Mouse (Mus musculus) intestine, embryonic 14.5 days (tissue): ENCODE results near the gene Sbk2. TPM values are rescaled to one million over a fixed set of nuclear protein-coding genes. Genes with fewer than 3 reads are reported as not detected.

ENCODE experiments used
- ATAC-seq: fragments of 200-750 bp; cut with Nextera tagmentation; replicated peaks from 2 replicates; pipeline ENCODE4 v1.8.0; 2017; ENCODE audit warnings: low read depth, moderate number of reproducible peaks, moderate TSS enrichment, moderate library complexity; ENCODE audit not compliant: low FRiP score, low TSS enrichment
- DNase-seq: peaks from one replicate; pipeline ENCODE4 v3.0.0-alpha.2; 2018; ENCODE audit warnings: low spot score
- H3K27ac ChIP-seq: fragments of 300-500 bp; sonication (generic); 2 replicates; pipeline ENCODE4 v1.5.1; 2014; ENCODE audit warnings: low read depth, mild to moderate bottlenecking, control low read depth
- H3K27me3 ChIP-seq: fragments of 300-500 bp; sonication (generic); replicated peaks from 2 replicates; pipeline ENCODE4 v1.6.1; 2014; ENCODE audit warnings: low read length, control low read depth; ENCODE audit not compliant: control insufficient read depth, insufficient read depth
- H3K36me3 ChIP-seq: fragments of 300-500 bp; sonication (generic); 2 replicates; pipeline ENCODE4 v1.6.1; 2014; ENCODE audit warnings: low read length, control low read depth; ENCODE audit not compliant: control insufficient read depth, insufficient read depth
- H3K4me1 ChIP-seq: fragments of 300-500 bp; sonication (generic); replicated peaks from 2 replicates; pipeline ENCODE4 v1.6.1; 2014; ENCODE audit warnings: low read length, control low read depth, mixed read lengths; ENCODE audit not compliant: control insufficient read depth, insufficient read depth
- H3K4me2 ChIP-seq: fragments of 300-500 bp; sonication (generic); 2 replicates; pipeline ENCODE4 v1.6.1; 2014; ENCODE audit warnings: low read length
- H3K4me3 ChIP-seq: fragments of 300-500 bp; sonication (generic); 2 replicates; pipeline ENCODE4 v1.5.1; 2014; ENCODE audit warnings: low read depth, low read length, control low read depth, mixed read lengths
- H3K9ac ChIP-seq: fragments of 300-500 bp; sonication (generic); 2 replicates; pipeline ENCODE4 v1.6.1; 2014; ENCODE audit warnings: mild to moderate bottlenecking, low read length
- H3K9me3 ChIP-seq: fragments of 300-500 bp; sonication (generic); 2 replicates; pipeline ENCODE4 v1.6.1; 2016; ENCODE audit warnings: low read length, control low read depth; ENCODE audit not compliant: control insufficient read depth
- WGBS: fragments of 180-500 bp; shearing (Covaris S2); extraction: QIAGEN DNeasy Blood & Tissue Kit; methylation state at CpG from one replicate; pipeline ENCODE4 v1.1.7; 2014; 5-methylcytosine and 5-hydroxymethylcytosine counted together
- polyA plus RNA-seq: library from polyadenylated mRNA; unstranded; fragments of >200 nt; fragmentation: Nextera tagmentation; extraction: Ambion mirVana; gene quantifications from 2 replicates; pipeline ENCODE4 v1.2.1, GENCODE M21; 2014

Sbk2 gene
- polyA plus RNA-seq, 1 experiment from 2014 or later = 0.23 TPM

- 0 out of 2 replicates have a peak, but pooled peaks cover 2% of the 10 kb centered on the region for H3K27me3 ChIP-seq
- no peak overlapping the region for H3K9ac ChIP-seq
- no peak overlapping the region for H3K27ac ChIP-seq
- 0 out of 2 replicates have a peak, but pooled peaks cover 3% of the 10 kb centered on the region for H3K9me3 ChIP-seq
- DNase-seq (no peak), ATAC-seq (peak; percentile 37; the same call in 1 of the 2 replicates)
- H3K4me3 ChIP-seq = peak overlapping the region; percentile 25; the same call in 1 of the 2 replicates
- no peaks in the 10 kb centered on the region for H3K36me3 ChIP-seq
- H3K4me1 ChIP-seq = 0 out of 2 replicates have a peak, but pooled peaks cover 5% of the 10 kb centered on the region
- WGBS = 15% methylated on average over 15 of the region's 18 CpGs
- H3K4me2 ChIP-seq = peak overlapping the region; percentile 59
Measured at GRCm38 (mm10) chr7:4898851-4899648, 65.2 kb downstream of the Sbk2 start.

GRCm38 (mm10) chr7:4895186-4895585 is 69.0 kb downstream of the Sbk2 start:
- Histone ChIP-seq H3K4me2 (no peak overlapping the region), H3K27me3 (0 out of 2 replicates have a peak, but pooled peaks cover 2% of the 10 kb centered on the region), H3K4me3 (no peak overlapping the region), H3K36me3 (no peaks in the 10 kb centered on the region), H3K27ac (no peak overlapping the region), H3K9me3 (no peaks in the 10 kb centered on the region), H3K4me1 (0 out of 2 replicates have a peak, but pooled peaks cover 5% of the 10 kb centered on the region), H3K9ac (no peak overlapping the region)
- no peak for ATAC-seq
- DNase-seq = no peak
- 45% methylated on average over 8 of the region's 11 CpGs for WGBS

Other genes with a start within 250 kb of the Sbk2 start
- 0.66 and 0.85 TPM in 2 replicates for gene Tmem150b, start 239.2 kb downstream of the Sbk2 start, polyA plus RNA-seq
- 63.6 and 66.9 TPM in 2 replicates for gene Kmt5c, start 224.3 kb downstream of the Sbk2 start, polyA plus RNA-seq
- gene Cox6b2, start 211.3 kb downstream of the Sbk2 start, polyA plus RNA-seq = 54.1 and 61.8 TPM in 2 replicates
- gene Fam71e2, start 193.1 kb downstream of the Sbk2 start, polyA plus RNA-seq = not detected in 2 replicates
- gene Il11, start 181.5 kb downstream of the Sbk2 start, polyA plus RNA-seq = 0.28 TPM in 1 of 2 replicates, not detected in the other
- gene Tmem190, start 181.5 kb downstream of the Sbk2 start, polyA plus RNA-seq = 0.52 TPM in 1 of 2 replicates, not detected in the other
- gene Tmem238, start 174.8 kb downstream of the Sbk2 start, polyA plus RNA-seq = 14.5 and 24.3 TPM in 2 replicates
- 293 and 321 TPM in 2 replicates for gene Rpl28, start 171.5 kb downstream of the Sbk2 start, polyA plus RNA-seq
- 354 and 371 TPM in 2 replicates for gene Ube2s, start 151.8 kb downstream of the Sbk2 start, polyA plus RNA-seq
- 0.30 and 0.42 TPM in 2 replicates for gene Shisa7, start 119.7 kb downstream of the Sbk2 start, polyA plus RNA-seq
- 6.3 and 8.9 TPM in 2 replicates for gene Isoc2b, start 94.1 kb downstream of the Sbk2 start, polyA plus RNA-seq
- 0.96 and 1.0 TPM in 2 replicates for gene Isoc2a, start 87.3 kb downstream of the Sbk2 start, polyA plus RNA-seq
- not detected in 2 replicates for gene Gm36210, start 57.9 kb downstream of the Sbk2 start, polyA plus RNA-seq
- gene Zfp628, start 49.2 kb downstream of the Sbk2 start, polyA plus RNA-seq = 3.3 and 4.0 TPM in 2 replicates
- 3.1 and 3.3 TPM in 2 replicates for gene Nat14, start 42.4 kb downstream of the Sbk2 start, polyA plus RNA-seq
- 3.7 and 4.0 TPM in 2 replicates for gene Ssc5d, start 38.6 kb downstream of the Sbk2 start, polyA plus RNA-seq
- gene Sbk3, start 6.8 kb upstream of the Sbk2 start, polyA plus RNA-seq = 0.16 TPM in 1 of 2 replicates, not detected in the other
- 30.6 and 35.4 TPM in 2 replicates for gene Zfp579, start 31.8 kb upstream of the Sbk2 start, polyA plus RNA-seq
- 15.7 and 16.0 TPM in 2 replicates for gene Zfp524, start 50.0 kb upstream of the Sbk2 start, polyA plus RNA-seq
- 37.5 and 40.3 TPM in 2 replicates for gene Fiz1, start 50.3 kb upstream of the Sbk2 start, polyA plus RNA-seq
- 1.0 and 2.0 TPM in 2 replicates for gene Gm44973, start 51.1 kb upstream of the Sbk2 start, polyA plus RNA-seq
- 6.2 and 7.2 TPM in 2 replicates for gene Zfp865, start 56.0 kb upstream of the Sbk2 start, polyA plus RNA-seq
- gene Ccdc106, start 56.1 kb upstream of the Sbk2 start, polyA plus RNA-seq = 15.1 and 17.1 TPM in 2 replicates
- gene 4632433K11Rik, start 69.7 kb upstream of the Sbk2 start, polyA plus RNA-seq = not detected in 2 replicates
- gene Zfp784, start 74.0 kb upstream of the Sbk2 start, polyA plus RNA-seq = 4.8 and 6.3 TPM in 2 replicates
- 38.3 and 40.1 TPM in 2 replicates for gene Zfp580, start 87.1 kb upstream of the Sbk2 start, polyA plus RNA-seq
- gene U2af2, start 97.7 kb upstream of the Sbk2 start, polyA plus RNA-seq = 129 and 133 TPM in 2 replicates
- 57.8 and 65.1 TPM in 2 replicates for gene Epn1, start 115.8 kb upstream of the Sbk2 start, polyA plus RNA-seq
- not detected in 2 replicates for gene Rfpl4, start 152.5 kb upstream of the Sbk2 start, polyA plus RNA-seq
- gene Rasl2-9, start 161.5 kb upstream of the Sbk2 start, polyA plus RNA-seq = 0.54 and 0.72 TPM in 2 replicates
- gene Vmn1r55, start 185.3 kb upstream of the Sbk2 start, polyA plus RNA-seq = not detected in 2 replicates
- not detected in 2 replicates for gene Vmn1r56, start 232.3 kb upstream of the Sbk2 start, polyA plus RNA-seq